Mouse (Mus musculus) NIH3T3 (cell line): Measurements from ENCODE around the gene Gm44973.
A peak's percentile ranks its signal among the peaks of the same experiment; 100 is the strongest.
"Not testable (repeated sequence)": the region's sequence is repeated elsewhere in the genome, so short reads cannot be mapped to it uniquely, and the experiment has no call there.

Experiments used
- DNase-seq: peaks from one replicate; pipeline ENCODE4 v3.0.0-alpha.2; 2012; ENCODE audit warnings: low read depth

The Gm44973 gene

DNA sequence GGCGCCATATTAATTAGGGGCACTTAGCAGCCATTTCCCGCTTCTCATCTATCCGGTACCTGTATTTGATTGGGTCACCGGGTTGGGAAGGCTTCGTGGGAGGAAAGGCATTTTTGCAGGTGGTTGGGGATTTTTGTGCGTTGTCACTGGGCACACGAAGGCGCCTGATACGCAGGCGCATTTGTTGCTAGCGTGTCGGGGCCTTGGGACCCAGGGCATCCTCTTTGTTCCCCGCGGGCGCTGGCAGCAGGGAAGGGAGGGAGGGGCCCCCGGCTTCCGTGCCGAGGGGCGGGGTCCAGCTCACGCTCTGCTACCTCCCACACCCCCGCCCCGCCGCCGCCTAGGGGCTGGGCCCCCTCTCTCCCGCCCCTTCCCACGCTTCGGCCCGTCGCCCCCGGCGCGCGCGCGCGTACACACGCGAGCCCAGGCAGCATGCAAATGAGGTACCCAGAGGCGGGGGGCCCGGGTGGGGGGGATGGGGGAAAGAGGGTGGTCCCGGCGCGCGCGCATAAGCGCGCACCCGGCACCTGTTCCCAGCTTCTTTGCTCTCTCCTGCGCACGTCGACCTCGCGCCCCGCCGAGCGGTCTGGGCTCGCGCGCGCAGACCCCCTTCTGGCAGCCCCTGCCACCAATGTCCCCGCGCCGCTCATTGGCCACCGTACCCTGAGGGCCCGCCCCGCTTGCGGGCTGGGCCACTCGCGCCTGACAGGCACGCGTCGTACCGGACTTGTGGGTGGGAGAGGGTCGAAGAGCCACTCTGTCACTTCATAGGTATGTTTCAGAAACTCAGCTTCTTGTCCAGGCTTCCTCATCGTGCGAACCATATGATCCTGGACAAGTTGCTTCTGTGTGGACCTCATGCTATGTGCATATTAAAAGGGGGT is at the start of gene Gm44973:
Gene Gm44973 (plus strand): TSS at position 379 of the 884 bp plus-strand sequence.
- peak; percentile 96 for DNase-seq

DNA sequence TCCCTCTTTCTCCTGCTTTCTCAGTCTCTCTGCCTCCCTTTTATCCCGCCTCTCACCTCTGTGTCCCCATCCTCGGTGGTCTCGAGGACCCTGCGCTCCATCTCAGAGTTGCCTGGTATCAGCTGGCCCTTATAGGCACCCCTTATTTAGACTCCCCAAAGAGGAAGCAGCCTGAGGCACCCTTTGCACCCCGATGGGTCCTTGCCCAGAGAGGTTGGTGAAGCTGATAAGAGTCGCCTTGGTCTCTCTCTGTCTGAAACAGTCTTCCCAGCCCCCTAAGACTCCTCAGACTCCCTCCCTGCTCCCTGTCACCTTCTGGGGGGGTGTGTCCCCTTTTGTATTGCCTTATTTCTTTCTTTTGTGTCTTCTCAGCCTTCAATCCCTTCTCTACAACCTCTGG is 44.2 kb upstream of the Gm44973 start, which contains the start of gene Sbk3:
Gene Sbk3 (minus strand): TSS at position 101 of the 400 bp plus-strand sequence.
- no peak for DNase-seq

DNA sequence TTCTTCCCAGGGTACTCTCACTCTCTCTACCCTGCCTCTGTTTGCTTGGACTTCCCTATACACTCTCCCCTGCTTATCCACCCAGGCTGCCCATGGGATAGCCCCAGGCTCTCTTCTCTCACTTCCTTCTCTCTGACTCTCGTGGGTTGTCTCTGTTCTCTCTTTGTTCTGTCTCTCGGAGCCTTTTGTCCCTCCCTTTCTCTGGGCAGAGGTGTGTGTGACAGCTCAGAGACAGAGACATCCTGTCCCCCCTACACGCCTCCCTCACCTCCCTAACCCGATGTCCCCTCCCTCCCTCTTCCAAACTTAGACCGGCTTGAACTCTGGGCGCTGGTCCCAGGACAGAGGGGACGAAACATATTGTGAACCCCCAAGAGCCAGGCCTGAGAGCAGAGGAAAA is 43.6 kb upstream of the Gm44973 start:
- DNase-seq, result no peak

DNA sequence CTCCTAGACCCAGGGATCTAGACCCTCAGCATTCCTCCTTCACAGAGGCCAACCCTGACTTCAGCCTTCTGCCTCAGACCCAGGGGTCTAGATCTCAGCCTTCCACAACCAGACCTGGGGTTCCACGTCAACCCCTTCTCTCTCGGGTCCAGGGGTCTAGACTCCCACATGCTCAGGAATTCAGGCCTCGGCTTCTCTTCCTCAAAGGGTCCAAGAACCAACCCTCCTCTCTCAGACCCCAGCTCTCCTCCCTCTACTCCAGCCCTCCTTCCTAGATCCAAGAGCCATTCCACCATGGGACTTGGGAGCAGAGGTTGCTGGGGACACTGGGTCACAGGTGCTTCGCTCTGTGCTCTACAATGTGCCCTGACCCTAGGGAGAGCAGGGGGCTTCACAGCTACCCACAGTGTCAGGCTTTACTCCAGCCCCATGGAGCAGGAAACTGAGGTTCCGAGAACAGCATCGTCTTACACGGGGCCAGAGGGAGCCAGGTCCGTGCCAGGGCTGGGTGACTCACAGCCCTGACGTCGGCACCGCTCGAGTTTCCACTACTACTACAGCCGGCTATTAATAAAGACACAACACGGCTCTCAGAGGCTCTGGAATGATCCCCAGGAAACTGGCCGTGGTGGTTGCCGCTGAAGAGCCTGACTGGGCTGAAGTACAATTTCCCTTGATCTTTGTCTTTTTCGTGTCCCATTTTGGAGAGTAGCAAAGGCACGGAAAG is 42.8 kb upstream of the Gm44973 start:
- DNase-seq, result peak; percentile 96

DNA sequence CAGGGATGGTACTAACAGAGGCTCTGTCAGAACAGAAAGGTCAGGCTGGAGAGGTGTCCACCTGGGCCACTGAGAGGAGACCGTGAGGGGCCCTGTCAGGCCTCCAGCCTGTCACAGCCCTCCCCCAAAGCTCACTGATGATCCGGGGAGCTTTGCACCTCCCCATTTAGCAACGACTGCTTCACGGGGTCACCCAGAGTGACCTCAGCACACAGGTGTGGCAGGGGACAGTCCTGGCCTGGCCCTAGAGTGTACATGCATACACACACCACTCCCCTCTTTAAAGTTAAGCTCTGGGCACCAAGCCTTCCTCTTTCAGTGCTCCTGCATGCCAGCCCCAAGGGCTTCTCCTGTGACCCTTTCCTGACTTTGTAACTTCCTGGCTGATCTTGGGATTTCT is 39.8 kb upstream of the Gm44973 start:
- DNase-seq, result no peak

DNA sequence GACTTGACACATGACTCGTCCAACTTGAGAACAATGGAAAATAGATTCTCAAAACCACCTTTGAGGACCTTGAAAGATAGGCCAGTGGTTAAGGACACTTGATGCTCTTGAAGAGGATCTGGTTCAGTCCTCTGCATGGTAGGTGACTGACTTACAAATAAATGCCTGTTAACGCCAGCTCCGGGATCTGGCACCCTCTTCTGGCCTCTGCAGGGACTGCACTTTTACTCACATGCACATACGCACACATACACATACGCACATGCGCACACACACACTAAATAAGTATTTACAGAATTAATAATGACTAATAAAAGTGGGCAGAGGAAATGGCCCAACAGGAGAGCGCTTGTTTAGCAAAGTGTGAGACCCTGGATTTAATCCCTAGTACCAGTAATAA is 38.5 kb upstream of the Gm44973 start:
- peak; percentile 27 for DNase-seq

DNA sequence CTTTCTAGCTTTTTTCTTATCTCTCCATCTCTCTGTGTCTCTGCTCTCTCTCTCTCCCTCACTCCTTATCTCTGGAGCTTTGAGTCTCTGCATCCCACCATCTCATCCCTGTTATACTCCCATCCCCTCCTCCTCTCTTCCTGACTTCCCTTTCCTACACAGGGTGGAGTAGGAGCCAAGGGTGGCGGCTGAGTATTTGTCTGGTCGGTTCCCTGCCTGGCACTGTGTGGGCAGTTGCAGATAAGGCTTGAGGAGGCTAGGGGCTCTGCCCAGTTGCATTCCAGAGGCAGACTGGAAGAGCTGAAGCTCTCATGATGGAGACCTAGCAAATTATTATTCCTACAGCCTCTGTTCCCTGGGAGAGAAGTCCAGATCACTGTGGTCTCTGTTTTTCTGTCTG is 27.0 kb upstream of the Gm44973 start:
- DNase-seq, result no peak

DNA sequence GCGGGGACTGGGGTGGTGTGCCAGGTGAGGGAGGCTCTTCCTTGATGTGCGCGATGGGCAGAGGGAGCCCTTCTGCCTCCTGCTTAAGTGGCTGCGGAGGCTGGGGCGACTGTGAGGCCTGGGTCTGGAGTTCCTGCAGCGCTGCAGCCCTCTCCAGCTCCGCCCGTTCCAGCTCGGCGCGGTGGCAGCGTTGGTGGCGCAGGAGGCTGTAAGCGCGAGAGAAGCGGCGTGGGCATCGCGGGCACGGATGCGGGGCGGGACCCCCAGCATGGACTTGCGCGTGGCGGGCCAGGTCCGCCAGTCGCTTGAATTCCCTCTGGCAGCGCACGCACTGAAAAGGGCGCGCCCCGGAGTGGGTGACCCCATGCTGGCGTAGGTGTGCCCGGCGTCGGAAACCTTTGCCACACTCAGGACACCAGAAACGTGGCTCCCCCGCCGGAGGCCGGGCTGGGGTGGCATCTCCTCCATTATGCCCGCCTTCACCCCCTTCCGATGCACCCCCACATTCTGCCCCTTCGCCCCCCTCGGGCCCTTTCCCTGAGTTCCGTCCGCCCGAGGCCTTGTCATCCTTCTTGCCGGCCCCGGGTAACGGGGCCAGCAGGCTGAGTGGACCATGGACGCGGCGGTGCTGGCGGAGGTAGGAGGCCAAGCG is 21.8 kb upstream of the Gm44973 start:
- DNase-seq, result no peak

DNA sequence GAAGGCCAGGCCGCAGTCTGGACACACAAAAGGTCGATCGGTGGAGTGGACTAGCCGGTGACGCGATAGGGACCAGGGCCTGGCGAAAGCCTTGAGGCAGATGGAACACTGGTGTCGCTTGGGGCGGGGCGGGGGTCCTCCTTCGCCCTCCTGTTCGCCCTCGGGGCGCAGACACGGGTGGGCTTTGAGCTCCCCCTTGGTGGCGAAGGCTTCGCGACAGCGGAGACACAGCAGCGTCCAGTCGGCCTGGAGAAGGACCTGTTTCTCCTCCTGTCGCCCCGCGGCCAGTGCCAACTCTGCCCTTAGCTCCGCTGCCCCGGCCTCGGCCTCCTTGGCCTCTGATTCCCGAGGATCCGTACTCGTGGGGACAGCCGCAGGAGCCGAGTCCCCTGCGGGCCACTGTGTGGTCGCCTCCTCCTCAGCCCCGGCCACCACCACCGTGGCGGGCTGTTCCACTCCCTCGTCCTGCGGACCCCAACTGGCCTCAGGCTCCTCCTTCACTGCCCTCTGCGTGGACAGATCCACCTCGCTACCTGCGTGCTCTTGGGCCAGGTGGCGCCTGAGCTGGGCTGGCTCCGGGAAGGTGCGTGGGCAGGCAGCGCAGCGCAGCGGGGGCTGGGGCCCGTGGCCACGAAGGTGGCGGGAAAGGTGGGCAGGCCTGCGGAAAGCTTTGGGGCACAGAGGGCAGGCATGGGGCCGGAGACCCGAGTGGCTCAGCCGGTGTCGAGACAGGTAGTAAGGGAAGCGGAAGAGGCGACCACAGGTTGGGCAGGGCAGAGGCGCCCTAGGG is 21.1 kb upstream of the Gm44973 start:
- DNase-seq, result no peak

DNA sequence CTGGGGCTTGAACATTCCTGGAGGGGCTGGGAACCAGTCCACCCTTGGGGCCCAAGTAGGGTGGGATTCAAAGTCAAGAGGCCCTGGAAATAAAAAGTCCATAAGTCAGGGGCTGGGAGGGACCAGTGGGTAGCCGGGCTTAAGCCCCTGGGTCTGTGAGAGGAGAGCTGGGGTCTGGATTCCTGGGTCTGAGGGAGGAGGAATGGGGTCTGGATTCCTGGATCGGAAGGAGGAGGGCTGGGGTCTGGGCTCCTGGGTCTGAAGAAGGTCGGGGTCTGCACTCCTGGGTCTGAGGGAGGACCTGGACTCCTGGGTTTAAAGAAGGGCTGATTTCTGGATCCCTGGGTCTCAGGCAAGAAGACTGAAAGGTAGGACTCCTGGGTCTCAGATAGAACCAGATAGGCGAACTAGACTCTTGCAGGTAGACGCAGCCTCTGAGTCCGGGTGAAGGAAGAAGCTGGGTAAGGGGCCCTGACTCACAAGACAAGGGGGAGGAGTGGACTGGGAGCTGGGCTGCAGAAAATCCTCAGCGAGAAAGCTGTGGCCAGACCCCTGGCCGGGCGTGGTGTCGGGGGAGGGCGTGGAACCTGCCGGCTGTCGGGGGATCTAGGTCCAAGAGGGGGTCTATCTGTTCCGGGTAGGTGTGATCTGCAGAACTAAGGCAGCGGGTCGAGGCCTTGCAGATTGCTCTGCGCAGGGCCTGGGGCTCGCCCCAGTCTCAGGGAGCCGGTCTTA is 19.9 kb upstream of the Gm44973 start:
- no peak for DNase-seq

DNA sequence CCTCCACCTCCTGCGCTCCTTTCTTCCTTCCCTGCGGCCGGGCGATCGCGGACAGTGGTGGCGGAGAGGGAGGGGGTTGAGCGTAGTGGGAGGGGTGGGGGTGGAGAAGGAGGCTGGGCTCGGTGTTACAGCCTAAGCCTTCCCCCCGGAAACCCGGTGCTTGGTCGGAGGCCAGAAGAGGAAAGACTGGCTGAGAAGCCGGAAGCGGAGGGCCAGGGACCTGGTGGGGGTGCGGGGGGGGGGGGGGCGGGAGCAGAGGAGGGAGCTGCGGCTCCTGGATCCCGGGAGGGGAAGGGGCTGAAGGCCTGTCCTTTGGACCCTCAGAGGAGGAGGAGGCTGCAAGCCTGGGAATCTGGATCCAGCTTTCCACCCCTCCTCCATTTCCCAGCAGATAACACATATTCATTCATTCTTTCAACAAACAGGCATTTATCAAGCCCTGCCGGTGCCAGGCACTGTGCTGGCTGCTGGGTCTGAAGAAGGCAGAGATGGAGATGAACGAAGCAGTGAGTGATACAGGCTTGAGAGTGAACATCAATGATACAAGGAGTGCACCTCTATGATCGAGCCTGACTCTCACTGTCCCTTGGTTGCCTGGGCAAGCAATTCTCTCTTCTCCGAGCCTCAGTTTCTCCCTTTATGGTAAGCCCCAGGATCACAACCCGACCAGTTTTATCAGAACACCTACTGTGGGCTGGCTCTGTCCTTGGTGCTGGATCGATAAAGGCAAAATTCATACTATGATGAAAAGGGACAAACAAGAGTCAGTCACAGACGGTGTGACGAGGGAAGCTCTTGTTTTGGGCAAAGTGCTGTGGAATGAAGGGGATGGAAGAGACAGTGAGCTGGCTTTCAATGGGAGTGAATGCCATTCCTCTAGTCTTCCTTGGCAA is 19.0 kb upstream of the Gm44973 start, which contains the start of gene Zfp579:
Gene Zfp579 (minus strand): TSS at position 156 of the 893 bp plus-strand sequence.
- peak; percentile 96 for DNase-seq

DNA sequence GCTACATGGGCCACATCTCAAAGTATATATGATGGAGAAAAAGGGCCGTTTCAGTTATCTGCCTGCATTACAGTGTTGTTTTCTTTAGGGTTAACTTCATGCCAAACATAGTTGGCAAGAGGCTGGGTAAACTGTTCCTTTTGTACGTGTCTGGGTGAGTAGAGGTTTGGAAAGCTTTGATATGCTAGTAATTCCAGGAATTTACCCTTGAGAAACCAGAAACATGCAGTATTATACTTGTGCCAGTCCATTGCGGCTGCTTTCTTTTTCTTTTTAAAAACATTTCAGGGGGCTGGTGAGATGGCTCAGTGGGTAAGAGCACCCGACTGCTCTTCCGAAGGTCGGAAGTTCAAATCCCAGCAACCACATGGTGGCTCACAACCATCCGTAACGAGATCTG is 18.4 kb upstream of the Gm44973 start:
- DNase-seq, result peak; percentile 56

DNA sequence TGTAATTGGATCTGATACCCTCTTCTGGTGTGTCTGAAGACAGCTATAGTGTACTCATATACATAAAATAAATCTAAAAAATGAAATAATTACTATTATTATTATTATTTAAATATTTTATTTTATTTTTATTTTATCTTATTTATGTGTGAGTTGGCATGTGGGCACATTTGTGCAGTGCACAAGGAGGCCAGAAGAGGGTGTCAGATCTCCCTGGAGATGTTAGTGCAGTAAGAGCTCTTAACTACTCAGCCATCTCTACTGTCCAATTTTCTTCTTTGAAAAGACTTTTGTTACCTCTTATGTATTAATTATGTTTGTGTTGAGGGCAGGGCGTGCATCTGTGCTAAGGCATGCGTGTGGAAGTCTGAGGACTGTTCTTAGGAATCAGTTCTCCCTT is 15.4 kb upstream of the Gm44973 start:
- peak; percentile 58 for DNase-seq

DNA sequence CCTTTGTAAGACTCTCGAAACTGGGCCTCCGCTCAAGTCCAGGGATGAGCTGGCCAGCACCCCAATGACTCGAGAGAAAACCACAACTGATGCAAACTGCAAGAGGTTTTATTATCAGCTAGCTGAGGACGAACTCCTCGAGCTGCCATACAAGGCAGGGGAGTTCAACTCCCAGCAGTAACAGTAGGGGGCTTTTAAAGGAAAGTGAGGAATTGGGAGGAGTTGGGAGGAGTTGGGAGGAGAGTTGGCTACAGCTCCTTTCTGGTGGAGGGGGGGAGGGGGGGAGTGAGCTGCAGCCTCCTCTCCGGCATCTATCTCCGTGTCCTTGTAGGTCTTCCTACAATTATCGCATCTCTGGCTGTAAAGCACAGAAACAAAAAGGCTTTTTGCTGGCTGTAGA is 12.4 kb upstream of the Gm44973 start:
- DNase-seq, result not testable (repeated sequence)

DNA sequence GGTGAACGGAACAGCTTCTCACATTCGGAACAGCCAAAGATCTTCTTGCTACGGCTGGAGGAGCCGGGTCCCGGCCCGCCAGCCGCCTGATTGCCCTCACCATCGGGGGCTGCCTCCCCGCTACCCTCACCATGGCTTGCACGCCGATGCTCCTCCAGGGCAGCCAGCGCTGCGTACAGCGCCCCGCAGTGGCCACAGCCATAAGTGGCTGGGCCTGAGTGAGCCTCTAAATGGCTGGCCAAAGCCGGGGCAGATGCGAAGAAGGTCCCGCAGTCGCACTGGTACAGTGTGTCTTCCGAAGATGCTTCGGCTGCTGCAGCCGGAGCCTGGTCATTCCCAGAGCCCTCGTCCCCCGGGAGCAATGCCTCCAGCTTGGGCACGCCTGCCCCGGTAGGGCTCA is 7.1 kb upstream of the Gm44973 start:
- DNase-seq, result no peak

DNA sequence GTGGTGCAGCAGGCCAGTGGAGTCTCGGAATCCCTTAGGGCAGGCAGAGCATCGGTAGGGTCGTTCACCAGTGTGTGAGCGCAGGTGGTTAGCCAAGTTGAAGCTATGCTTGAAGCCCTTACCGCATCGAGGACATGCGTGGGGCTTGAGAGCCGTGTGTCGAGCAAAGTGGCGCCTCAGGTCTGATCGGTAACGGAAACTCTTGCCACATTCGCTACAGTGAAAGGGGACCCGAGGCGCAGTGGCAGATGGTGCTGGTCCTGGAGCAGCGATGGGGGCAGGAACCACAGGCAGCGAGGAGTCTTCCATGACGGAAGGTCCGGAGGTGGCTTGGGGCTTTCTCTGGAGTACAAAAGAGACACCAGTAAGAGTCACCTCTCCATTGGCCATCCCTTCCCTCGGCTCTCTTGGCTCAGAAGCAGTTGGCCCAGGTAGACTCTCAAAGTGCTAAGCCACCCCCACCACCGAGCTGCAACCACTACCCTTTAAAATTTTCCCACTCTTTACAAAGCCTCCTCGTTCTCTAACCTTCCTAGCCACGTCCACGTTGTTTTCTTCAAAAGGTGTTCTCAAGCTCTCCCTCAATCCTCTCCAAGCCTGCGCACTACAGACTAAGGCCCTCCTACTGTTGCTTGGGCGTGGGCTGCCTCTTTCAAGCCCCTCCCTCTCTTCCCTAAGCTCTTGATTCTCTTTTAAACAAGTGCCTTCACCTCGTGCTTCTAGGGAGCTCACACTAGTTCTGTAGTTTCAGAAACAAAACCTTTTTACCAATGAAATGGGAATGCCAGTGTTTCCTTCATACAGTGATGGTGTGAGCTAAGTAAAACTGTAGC is 2.4 kb upstream of the Gm44973 start:
- peak; percentile 17 for DNase-seq

DNA sequence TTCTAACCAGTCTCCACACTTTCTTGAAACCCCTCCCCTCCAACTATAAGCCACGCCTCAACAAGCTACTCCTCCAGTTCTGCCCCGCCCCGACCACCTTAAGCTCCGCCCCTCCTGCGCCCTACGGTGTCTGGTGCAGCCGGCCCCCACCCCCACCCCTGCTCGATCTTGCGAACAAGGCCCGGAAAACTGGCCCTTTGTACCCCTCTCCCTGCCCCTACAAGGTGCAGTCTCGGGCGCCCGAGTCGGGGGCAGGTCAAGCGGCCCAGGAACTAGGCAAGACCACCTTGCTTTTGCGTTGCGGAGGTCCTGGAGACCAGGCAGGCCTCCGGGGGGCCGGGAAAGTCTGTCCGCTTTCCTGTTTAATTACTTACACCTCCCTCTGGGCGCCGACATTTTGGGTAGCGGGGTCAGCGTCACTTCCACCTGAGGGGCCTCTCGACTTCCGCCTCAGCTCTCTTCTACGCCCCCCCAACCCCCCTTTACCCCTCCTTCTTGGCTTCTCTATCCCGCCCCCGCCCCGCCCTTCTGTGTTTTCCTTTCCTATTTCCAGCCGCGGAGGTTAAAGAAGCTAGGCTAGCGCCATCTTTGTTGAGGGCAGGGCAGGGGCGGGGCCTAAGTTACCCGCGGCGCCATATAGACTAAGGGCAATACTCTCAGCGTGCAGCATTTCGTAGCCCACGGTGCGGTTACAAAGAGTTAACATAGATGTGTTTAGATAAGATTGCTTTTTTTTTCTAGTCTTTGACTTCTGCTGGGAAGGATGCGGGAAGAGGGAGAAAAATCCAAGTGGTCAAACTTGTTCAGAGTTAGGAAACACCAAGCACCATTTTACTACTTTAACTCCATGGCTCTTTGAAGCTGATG is 812 bp upstream of the Gm44973 start, which contains the start of the genes Zfp524 and Fiz1:
Gene Zfp524 (plus strand): TSS at position 165 of the 867 bp plus-strand sequence.
Gene Fiz1 (minus strand): TSS at position 447 of the 867 bp plus-strand sequence.
- DNase-seq, result peak; percentile 99

DNA sequence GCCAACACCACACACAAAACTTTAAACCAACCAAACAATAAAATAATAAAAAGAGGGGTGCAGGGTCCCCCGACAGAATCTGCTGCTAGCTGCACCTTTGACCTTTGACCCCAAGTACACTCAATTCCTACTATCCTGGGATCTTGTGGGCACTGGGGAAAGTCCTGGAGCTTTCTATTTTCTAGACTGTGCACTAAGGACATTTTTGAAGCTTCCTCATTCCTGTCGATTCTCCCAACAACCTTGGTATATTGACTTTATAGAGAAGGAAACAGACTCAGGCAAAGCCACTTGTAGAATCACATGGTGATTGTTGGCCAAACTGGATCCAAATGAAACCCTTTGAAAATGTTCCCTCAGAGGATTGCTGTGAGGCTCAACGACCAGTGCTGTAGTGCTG is 761 bp downstream of the Gm44973 start:
- peak; percentile 11 for DNase-seq
